Mouse (Mus musculus) myocyte (in vitro differentiated cells): ENCODE results near the gene E2f6. TPM values are rescaled to one million over a fixed set of nuclear protein-coding genes. Genes with fewer than 3 reads are reported as not detected.

Experiments used
- H3K27me3 ChIP-seq: one replicate; pipeline ENCODE4 v1.6.1; 2011; ENCODE audit not compliant: control insufficient read depth, insufficient read depth, insufficient read length
- H3K36me3 ChIP-seq: one replicate; pipeline ENCODE4 v1.6.1; 2011; ENCODE audit not compliant: control insufficient read depth, insufficient read depth
- H3K4me2 ChIP-seq: one replicate; pipeline ENCODE4 v1.6.1; 2011; ENCODE audit warnings: low read depth, control low read depth
- H3K4me3 ChIP-seq: one replicate; pipeline ENCODE4 v1.5.1; 2011; ENCODE audit warnings: mild to moderate bottlenecking, control low read depth, moderate library complexity
- H3K79me2 ChIP-seq: one replicate; pipeline ENCODE4 v1.6.1; 2011; ENCODE audit not compliant: control insufficient read depth, insufficient read depth
- H3ac ChIP-seq: one replicate; pipeline ENCODE4 v1.6.1; 2011; ENCODE audit not compliant: control insufficient read depth, insufficient read length
- CEBPB ChIP-seq: IDR thresholded peaks from 2 replicates; pipeline ENCODE4 v1.6.1; 2011; ENCODE audit warnings: mild to moderate bottlenecking, moderate library complexity; ENCODE audit not compliant: poor library complexity, insufficient read depth, severe bottlenecking
- E2F4 ChIP-seq: IDR thresholded peaks from one replicate; pipeline ENCODE4 v1.6.1; 2011; ENCODE audit warnings: mild to moderate bottlenecking, control low read depth, moderate library complexity; ENCODE audit not compliant: insufficient read depth
- MAX ChIP-seq: IDR thresholded peaks from one replicate; pipeline ENCODE4 v1.6.1; 2011; ENCODE audit warnings: low read depth, mild to moderate bottlenecking, control low read depth
- MYOD1 ChIP-seq, 3 experiments: IDR thresholded peaks; one replicate each; pipeline ENCODE4 v1.6.1; 2011; ENCODE audit warnings: control low read depth in 2 of 3, low read depth in 2 of 3, mild to moderate bottlenecking in 2 of 3, moderate library complexity in 1 of 3; ENCODE audit not compliant: insufficient read length in 2 of 3, control insufficient read depth in 1 of 3
- MYOG ChIP-seq, 3 experiments: IDR thresholded peaks; one replicate each; pipeline ENCODE4 v1.6.1; 2011; ENCODE audit warnings: control low read depth in 2 of 3, low read depth in 2 of 3, mild to moderate bottlenecking in 2 of 3; ENCODE audit not compliant: insufficient read length in 2 of 3, control insufficient read depth in 1 of 3, insufficient read depth in 1 of 3
- POLR2A ChIP-seq: IDR thresholded peaks from one replicate; pipeline ENCODE4 v1.6.1; 2011; ENCODE audit warnings: low read depth, mild to moderate bottlenecking, control low read depth, moderate library complexity; ENCODE audit not compliant: insufficient read length
- POLR2AphosphoS2 ChIP-seq: IDR thresholded peaks from one replicate; pipeline ENCODE4 v1.6.1; 2011; ENCODE audit warnings: low read depth, control low read depth; ENCODE audit not compliant: insufficient read length
- REST ChIP-seq: IDR thresholded peaks from one replicate; pipeline ENCODE4 v1.6.1; 2011; ENCODE audit warnings: mild to moderate bottlenecking, control low read depth, moderate library complexity; ENCODE audit not compliant: insufficient read depth, insufficient read length
- SRF ChIP-seq: IDR thresholded peaks from one replicate; pipeline ENCODE4 v1.6.1; 2011; ENCODE audit warnings: low read depth; ENCODE audit not compliant: control insufficient read depth, insufficient read length
- TCF12 ChIP-seq: IDR thresholded peaks from one replicate; pipeline ENCODE4 v1.6.1; 2011; ENCODE audit warnings: mild to moderate bottlenecking, control low read depth; ENCODE audit not compliant: poor library complexity, insufficient read depth, severe bottlenecking
- TCF3 ChIP-seq: IDR thresholded peaks from one replicate; pipeline ENCODE4 v1.6.1; 2011; ENCODE audit warnings: low read depth, control low read depth; ENCODE audit not compliant: insufficient read length
- USF1 ChIP-seq: IDR thresholded peaks from one replicate; pipeline ENCODE4 v1.6.1; 2011; ENCODE audit warnings: low read depth, mild to moderate bottlenecking, control low read depth, moderate library complexity
- polyA plus RNA-seq: library from polyadenylated mRNA; unstranded; fragments of >200 nt; fragmentation: generic; extraction: Trizol; gene quantifications from one replicate; pipeline ENCODE4 v1.2.1, GENCODE M21; 2012; ENCODE audit warnings: missing spikeins

E2f6 gene
- polyA plus RNA-seq, 1 experiment: 16.2 TPM

GRCm38 (mm10) chr12:16860961-16861360 lies 50.2 kb downstream of the E2f6 start:
- no peaks in the 10 kb centered on the region for H3K79me2 ChIP-seq
- no peaks in the 10 kb centered on the region for H3K36me3 ChIP-seq
- H3K4me3 ChIP-seq: no peak overlapping the region
- H3ac ChIP-seq: no peak overlapping the region
- no peak overlapping the region for H3K4me2 ChIP-seq
- no peaks in the 10 kb centered on the region for H3K27me3 ChIP-seq
- TF ChIP-seq USF1 (no peak), SRF (no peak), POLR2A (no peak), E2F4 (no peak), REST (no peak), MYOD1 (IDR thresholded peaks at IDR 0.05; ENCODE audit: control insufficient read depth in 1 of 3, insufficient read length in 2 of 3, low read depth in 2 of 3) (no peak), TCF3 (no peak), MAX (no peak), POLR2AphosphoS2 (no peak), TCF12 (no peak), MYOG (IDR thresholded peaks at IDR 0.05; ENCODE audit: control insufficient read depth in 1 of 3, insufficient read depth in 1 of 3, insufficient read length in 2 of 3, low read depth in 2 of 3) (no peak), CEBPB (no peak)

- Histone ChIP-seq H3K36me3 (no peaks in the 10 kb centered on the region), H3K4me2 (no peak overlapping the region), H3K4me3 (no peak overlapping the region), H3K27me3 (no peaks in the 10 kb centered on the region), H3ac (no peak overlapping the region), H3K79me2 (no peaks in the 10 kb centered on the region)
- TF ChIP-seq TCF3: no peak
- no peak for TF ChIP-seq TCF12
- no peak for TF ChIP-seq E2F4
- TF ChIP-seq POLR2A: no peak
- no peak for TF ChIP-seq SRF
- TF ChIP-seq MYOD1 (IDR thresholded peaks at IDR 0.05; ENCODE audit: control insufficient read depth in 1 of 3, insufficient read length in 2 of 3, low read depth in 2 of 3): no peak
- no peak for TF ChIP-seq MYOG (IDR thresholded peaks at IDR 0.05; ENCODE audit: control insufficient read depth in 1 of 3, insufficient read depth in 1 of 3, insufficient read length in 2 of 3, low read depth in 2 of 3)
- TF ChIP-seq REST: no peak
- TF ChIP-seq USF1: no peak
- TF ChIP-seq MAX: no peak
- no peak for TF ChIP-seq POLR2AphosphoS2
- no peak for TF ChIP-seq CEBPB
Measured at GRCm38 (mm10) chr12:16864477-16864876, 53.7 kb downstream of the E2f6 start.

GRCm38 (mm10) chr12:16865871-16866270 lies 55.1 kb downstream of the E2f6 start:
- Histone ChIP-seq H3K4me3 (no peak overlapping the region), H3ac (no peak overlapping the region)
- TF ChIP-seq TCF3 (no peak), TCF12 (no peak), USF1 (no peak), MYOD1 (IDR thresholded peaks at IDR 0.05; ENCODE audit: control insufficient read depth in 1 of 3, insufficient read length in 2 of 3, low read depth in 2 of 3) (no peak), MAX (no peak), SRF (no peak), POLR2A (no peak), E2F4 (no peak), REST (no peak), POLR2AphosphoS2 (no peak), MYOG (IDR thresholded peaks at IDR 0.05; ENCODE audit: control insufficient read depth in 1 of 3, insufficient read depth in 1 of 3, insufficient read length in 2 of 3, low read depth in 2 of 3) (no peak), CEBPB (no peak)

GRCm38 (mm10) chr12:16866460-16866859 lies 55.7 kb downstream of the E2f6 start:
- Histone ChIP-seq H3K36me3 (no peaks in the 10 kb centered on the region), H3K4me2 (no peak overlapping the region), H3K4me3 (no peak overlapping the region), H3ac (no peak overlapping the region), H3K79me2 (no peaks in the 10 kb centered on the region), H3K27me3 (no peaks in the 10 kb centered on the region)
- TF ChIP-seq CEBPB: no peak
- TF ChIP-seq MAX: no peak
- TF ChIP-seq POLR2A: no peak
- TF ChIP-seq MYOG (IDR thresholded peaks at IDR 0.05; ENCODE audit: control insufficient read depth in 1 of 3, insufficient read depth in 1 of 3, insufficient read length in 2 of 3, low read depth in 2 of 3): no peak

More at GRCm38 (mm10) chr12:16865871-16866270, 55.1 kb downstream of the E2f6 start:
- Histone ChIP-seq H3K27me3 (no peaks in the 10 kb centered on the region), H3K79me2 (no peaks in the 10 kb centered on the region), H3K36me3 (no peaks in the 10 kb centered on the region), H3K4me2 (no peak overlapping the region)

- no peaks in the 10 kb centered on the region for H3K27me3 ChIP-seq
- no peaks in the 10 kb centered on the region for H3K36me3 ChIP-seq
- no peak overlapping the region for H3ac ChIP-seq
- H3K4me2 ChIP-seq: no peak overlapping the region
- H3K4me3 ChIP-seq: no peak overlapping the region
- no peaks in the 10 kb centered on the region for H3K79me2 ChIP-seq
- TF ChIP-seq TCF12 (no peak), POLR2AphosphoS2 (no peak), REST (no peak), CEBPB (no peak), MAX (no peak), POLR2A (no peak), E2F4 (no peak), MYOD1 (IDR thresholded peaks at IDR 0.05; ENCODE audit: control insufficient read depth in 1 of 3, insufficient read length in 2 of 3, low read depth in 2 of 3) (no peak), MYOG (IDR thresholded peaks at IDR 0.05; ENCODE audit: control insufficient read depth in 1 of 3, insufficient read depth in 1 of 3, insufficient read length in 2 of 3, low read depth in 2 of 3) (no peak), USF1 (no peak), TCF3 (no peak), SRF (no peak)
Measured at GRCm38 (mm10) chr12:16867306-16867705, 56.5 kb downstream of the E2f6 start.
